Mouse (Mus musculus) heart, embryonic 10.5 days (tissue): ENCODE measurements at regions not wholly inside any gene's neighbourhood (a gene's known extent, or its start where the extent isn't known, plus 50 kb on each side); places are given as distances from the start of the nearest gene placed in this dataset.

ENCODE experiments used
- DNase-seq: peaks from one replicate; pipeline ENCODE4 v3.0.0-alpha.2; 2017; ENCODE audit warnings: low spot score
- H3K27ac ChIP-seq: fragments of 300-500 bp; sonication (generic); 2 replicates; pipeline ENCODE4 v1.5.1; 2016; ENCODE audit warnings: mild to moderate bottlenecking
- H3K27me3 ChIP-seq: fragments of 300-500 bp; sonication (generic); 2 replicates; pipeline ENCODE4 v1.6.1; 2016; ENCODE audit warnings: mild to moderate bottlenecking; ENCODE audit not compliant: poor library complexity, insufficient read depth, severe bottlenecking
- H3K36me3 ChIP-seq: fragments of 300-500 bp; sonication (generic); 2 replicates; pipeline ENCODE4 v1.6.1; 2016; ENCODE audit warnings: mild to moderate bottlenecking, moderate library complexity
- H3K4me1 ChIP-seq: fragments of 300-500 bp; sonication (generic); 2 replicates; pipeline ENCODE4 v1.6.1; 2016; ENCODE audit warnings: mild to moderate bottlenecking
- H3K4me3 ChIP-seq: fragments of 300-500 bp; sonication (generic); 2 replicates; pipeline ENCODE4 v1.5.1; 2016; ENCODE audit warnings: mild to moderate bottlenecking, moderate library complexity
- H3K9me3 ChIP-seq: fragments of 300-500 bp; sonication (generic); 2 replicates; pipeline ENCODE4 v1.6.1; 2016; ENCODE audit warnings: mild to moderate bottlenecking, moderate library complexity
- whole genome bisulfite sequencing: fragments of 180-500 bp; shearing (Covaris S2); methylation state at CpG from one replicate; pipeline ENCODE4 v1.1.7; 2016; 5-methylcytosine and 5-hydroxymethylcytosine counted together

GRCm38 (mm10) chr11:112103252-112103651 is 678.8 kb upstream of the Sox9 start:
- WGBS = 53% methylated on average over 2 of the region's 2 CpGs
- Histone ChIP-seq H3K36me3 (no peaks in the 10 kb centered on the region), H3K27me3 (no peaks in the 10 kb centered on the region), H3K27ac (no peak overlapping the region), H3K4me3 (no peak overlapping the region), H3K9me3 (no peaks in the 10 kb centered on the region), H3K4me1 (no peaks in the 10 kb centered on the region)
- DNase-seq = no peak

GRCm38 (mm10) chr11:112106891-112107290 is 675.1 kb upstream of the Sox9 start:
- no peaks in the 10 kb centered on the region for H3K36me3 ChIP-seq
- 89% methylated on average over 4 of the region's 4 CpGs for WGBS

GRCm38 (mm10) chr11:112107314-112107713 is 674.7 kb upstream of the Sox9 start:
- Histone ChIP-seq H3K9me3 (no peaks in the 10 kb centered on the region), H3K4me1 (no peaks in the 10 kb centered on the region), H3K27ac (no peak overlapping the region), H3K4me3 (no peak overlapping the region), H3K36me3 (no peaks in the 10 kb centered on the region), H3K27me3 (no peaks in the 10 kb centered on the region)
- no peak for DNase-seq
- WGBS = 59% methylated on average over 7 of the region's 7 CpGs

More at GRCm38 (mm10) chr11:112106891-112107290, 675.1 kb upstream of the Sox9 start:
- H3K4me1 ChIP-seq = no peaks in the 10 kb centered on the region
- DNase-seq = no peak
- H3K27ac ChIP-seq = no peak overlapping the region
- no peak overlapping the region for H3K4me3 ChIP-seq
- no peaks in the 10 kb centered on the region for H3K27me3 ChIP-seq
- no peaks in the 10 kb centered on the region for H3K9me3 ChIP-seq

GRCm38 (mm10) chr11:112121026-112121425 is 661.0 kb upstream of the Sox9 start:
- H3K27me3 ChIP-seq = no peaks in the 10 kb centered on the region

DNA sequence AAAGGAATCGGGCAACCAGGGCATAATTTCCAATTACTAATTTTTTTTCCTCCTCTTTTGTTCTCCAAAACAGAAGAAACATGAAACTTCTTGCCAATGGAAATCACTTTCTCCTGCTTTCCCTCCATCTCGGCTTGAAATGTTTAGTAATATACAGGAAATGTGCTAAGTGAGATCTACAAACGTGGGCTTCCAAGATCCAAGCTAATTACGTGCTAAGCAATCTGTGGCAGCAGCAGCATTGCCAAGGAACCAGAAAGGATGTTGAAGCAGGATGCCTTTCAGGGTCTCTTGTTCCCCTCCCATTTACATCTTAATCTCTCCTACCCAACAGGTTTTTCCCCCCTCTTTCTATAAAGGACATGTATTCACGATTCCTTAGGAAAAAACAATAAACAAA is 660.2 kb upstream of the Sox9 start:
- no peaks in the 10 kb centered on the region for H3K27me3 ChIP-seq
- H3K36me3 ChIP-seq = no peaks in the 10 kb centered on the region
- no peak overlapping the region for H3K4me3 ChIP-seq
- DNase-seq = no peak
- H3K9me3 ChIP-seq = no peaks in the 10 kb centered on the region
- H3K27ac ChIP-seq = no peak overlapping the region
- WGBS = 66% methylated on average over 5 of the region's 5 CpGs
- no peaks in the 10 kb centered on the region for H3K4me1 ChIP-seq

More at GRCm38 (mm10) chr11:112121026-112121425, 661.0 kb upstream of the Sox9 start:
- no peak for DNase-seq
- Histone ChIP-seq H3K27ac (no peak overlapping the region), H3K4me1 (no peaks in the 10 kb centered on the region), H3K36me3 (no peaks in the 10 kb centered on the region), H3K4me3 (no peak overlapping the region), H3K9me3 (no peaks in the 10 kb centered on the region)
- WGBS = 89% methylated on average over 6 of the region's 6 CpGs

DNA sequence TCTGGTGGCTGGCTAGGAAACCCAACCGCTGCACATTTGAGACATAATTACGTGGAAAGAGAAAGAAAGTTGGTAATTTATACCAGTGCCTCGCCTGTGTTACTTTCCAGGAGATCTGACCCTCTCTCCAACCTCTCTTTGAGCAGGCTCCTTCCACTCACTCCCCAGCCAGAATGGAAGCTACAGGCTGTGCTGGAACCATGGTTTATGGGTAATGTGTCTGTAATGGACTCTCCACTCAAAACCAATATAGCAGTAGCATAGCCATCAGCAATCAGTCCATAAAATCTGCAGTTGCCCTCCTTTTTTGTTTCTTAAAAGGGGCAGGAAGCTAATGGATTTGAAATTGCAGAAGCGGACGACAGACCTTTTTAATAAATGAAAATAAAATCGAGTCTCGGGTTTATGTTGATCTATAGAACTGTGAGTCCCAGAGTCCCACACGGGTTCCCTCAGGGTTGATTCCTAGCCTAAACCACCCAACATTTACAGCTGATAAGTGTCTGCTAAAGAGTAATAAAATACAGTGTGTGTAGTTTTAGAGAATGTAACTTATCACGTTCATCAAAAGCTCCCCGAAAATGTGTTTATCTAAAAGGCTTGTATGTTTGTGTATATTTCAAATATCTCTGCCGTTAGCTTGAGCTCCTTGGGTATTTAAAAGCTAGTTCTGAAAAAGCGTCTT is 656.6 kb upstream of the Sox9 start:
- 77% methylated on average over 12 of the region's 12 CpGs for WGBS
- Histone ChIP-seq H3K27me3 (no peaks in the 10 kb centered on the region), H3K4me1 (no peaks in the 10 kb centered on the region), H3K27ac (no peak overlapping the region), H3K9me3 (no peaks in the 10 kb centered on the region), H3K4me3 (no peak overlapping the region), H3K36me3 (no peaks in the 10 kb centered on the region)
- no peak for DNase-seq

- DNase-seq = no peak
Observed at GRCm38 (mm10) chr11:112130090-112130489, 651.9 kb upstream of the Sox9 start.

DNA sequence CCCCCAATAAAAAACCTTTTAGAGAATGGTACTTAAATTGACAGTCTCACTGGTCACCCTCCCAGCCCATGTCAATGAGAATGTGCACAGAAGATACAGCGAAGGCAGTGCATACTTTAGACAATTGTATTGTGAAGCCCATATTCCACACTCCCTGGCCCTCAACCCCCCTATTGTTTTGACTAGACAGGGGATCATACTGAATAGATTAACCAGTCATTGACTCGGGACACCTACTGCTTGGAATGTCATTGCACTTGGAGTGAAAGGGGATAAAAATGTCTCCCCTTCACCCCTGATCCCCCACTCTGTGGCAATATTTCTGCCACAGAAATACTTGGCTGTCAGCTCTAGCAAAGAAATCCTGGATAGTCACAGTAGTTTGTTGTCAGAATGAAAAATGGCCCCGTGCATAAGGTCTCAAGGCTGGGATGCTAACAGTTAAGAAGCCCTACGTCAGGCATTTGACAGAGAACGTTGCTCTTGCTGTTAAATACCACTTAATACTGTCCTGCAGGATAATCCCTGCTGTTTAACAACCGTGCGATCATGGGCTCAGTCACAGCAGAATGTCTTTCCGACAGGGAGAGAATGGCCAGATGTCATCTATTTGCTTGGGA is 644.5 kb upstream of the Sox9 start:
- no peak for DNase-seq

More at GRCm38 (mm10) chr11:112130090-112130489, 651.9 kb upstream of the Sox9 start:
- no peaks in the 10 kb centered on the region for H3K4me1 ChIP-seq
- no peak overlapping the region for H3K27ac ChIP-seq
- 71% methylated on average over 4 of the region's 4 CpGs for WGBS
- no peaks in the 10 kb centered on the region for H3K36me3 ChIP-seq
- no peaks in the 10 kb centered on the region for H3K9me3 ChIP-seq
- no peak overlapping the region for H3K4me3 ChIP-seq
- no peaks in the 10 kb centered on the region for H3K27me3 ChIP-seq

DNA sequence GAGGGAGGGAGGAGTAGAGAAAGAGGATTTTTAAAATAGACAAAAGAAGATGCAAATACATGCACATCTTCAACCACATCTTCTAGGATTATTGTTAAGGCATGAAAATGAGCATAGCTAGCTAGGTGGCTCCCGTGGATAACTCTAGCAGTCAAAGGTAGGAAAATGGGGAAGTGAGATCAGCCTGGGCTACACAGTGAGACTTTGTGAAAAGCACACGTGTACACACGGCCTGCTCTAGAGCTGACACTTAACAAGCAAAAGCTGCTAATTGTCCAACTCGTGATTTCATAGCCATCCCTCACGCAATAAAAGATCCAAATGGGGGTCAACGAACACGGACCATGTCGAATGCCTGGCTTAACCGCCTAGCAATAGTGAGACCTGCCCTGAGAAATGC is 642.0 kb upstream of the Sox9 start:
- no peak overlapping the region for H3K4me3 ChIP-seq
- no peak overlapping the region for H3K27ac ChIP-seq
- peaks cover 7% of the 10 kb centered on the region; the same call in 1 of the 2 replicates for H3K4me1 ChIP-seq
- 84% methylated on average over 9 of the region's 9 CpGs for WGBS
- no peak for DNase-seq
- H3K36me3 ChIP-seq = no peaks in the 10 kb centered on the region
- H3K9me3 ChIP-seq = no peaks in the 10 kb centered on the region
- no peaks in the 10 kb centered on the region for H3K27me3 ChIP-seq

More for the DNA sequence above, 644.5 kb upstream of the Sox9 start:
- H3K36me3 ChIP-seq = no peaks in the 10 kb centered on the region
- 28% methylated on average over 8 of the region's 8 CpGs for WGBS
- no peaks in the 10 kb centered on the region for H3K27me3 ChIP-seq
- H3K9me3 ChIP-seq = no peaks in the 10 kb centered on the region
- peaks cover 7% of the 10 kb centered on the region; the same call in 1 of the 2 replicates for H3K4me1 ChIP-seq
- no peak overlapping the region for H3K4me3 ChIP-seq
- H3K27ac ChIP-seq = no peak overlapping the region

GRCm38 (mm10) chr11:112140495-112140894 is 641.5 kb upstream of the Sox9 start:
- 85% methylated on average over 4 of the region's 4 CpGs for WGBS
- peaks cover 7% of the 10 kb centered on the region; the same call in 1 of the 2 replicates for H3K4me1 ChIP-seq
- H3K27ac ChIP-seq = no peak overlapping the region
- no peaks in the 10 kb centered on the region for H3K9me3 ChIP-seq
- no peaks in the 10 kb centered on the region for H3K36me3 ChIP-seq
- no peaks in the 10 kb centered on the region for H3K27me3 ChIP-seq
- H3K4me3 ChIP-seq = no peak overlapping the region
- DNase-seq = no peak

DNA sequence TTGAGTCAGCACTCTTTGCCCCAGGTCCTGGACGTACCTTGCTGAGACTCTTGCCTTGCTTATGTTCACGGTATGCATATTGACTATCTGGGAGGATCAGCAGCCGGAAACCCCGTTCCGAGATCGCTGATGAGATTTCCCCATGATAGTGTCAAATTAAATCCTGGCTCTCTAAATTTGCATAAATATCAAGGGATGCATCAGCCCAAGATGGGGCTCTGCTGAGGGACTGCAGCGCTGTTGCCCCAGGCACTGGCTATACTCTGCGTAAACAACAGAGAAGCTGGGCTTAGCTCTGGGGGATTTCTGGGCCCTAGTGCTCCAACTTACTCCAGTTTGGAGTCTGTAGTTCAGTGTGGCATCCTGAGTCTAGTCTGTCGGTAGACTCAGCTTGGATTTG is 641.1 kb upstream of the Sox9 start:
- Histone ChIP-seq H3K9me3 (no peaks in the 10 kb centered on the region), H3K4me1 (peaks cover 7% of the 10 kb centered on the region; the same call in 1 of the 2 replicates), H3K27ac (no peak overlapping the region), H3K4me3 (no peak overlapping the region), H3K27me3 (no peaks in the 10 kb centered on the region), H3K36me3 (no peaks in the 10 kb centered on the region)
- 79% methylated on average over 9 of the region's 9 CpGs for WGBS
- no peak for DNase-seq

GRCm38 (mm10) chr11:112152051-112152450 is 630.0 kb upstream of the Sox9 start:
- Histone ChIP-seq H3K27ac (no peak overlapping the region), H3K4me3 (no peak overlapping the region), H3K9me3 (no peaks in the 10 kb centered on the region), H3K4me1 (peaks cover 14% of the 10 kb centered on the region), H3K27me3 (no peaks in the 10 kb centered on the region), H3K36me3 (no peaks in the 10 kb centered on the region)
- no peak for DNase-seq
- 88% methylated on average over 3 of the region's 3 CpGs for WGBS

- 91% methylated on average over 5 of the region's 5 CpGs for whole genome bisulfite sequencing
- no peak for DNase-seq
- no peaks in the 10 kb centered on the region for H3K36me3 ChIP-seq
- H3K4me3 ChIP-seq = no peak overlapping the region
- H3K27ac ChIP-seq = no peak overlapping the region
- no peaks in the 10 kb centered on the region for H3K9me3 ChIP-seq
- peaks cover 14% of the 10 kb centered on the region for H3K4me1 ChIP-seq
- H3K27me3 ChIP-seq = no peaks in the 10 kb centered on the region
Observed at GRCm38 (mm10) chr11:112153198-112153597, 628.8 kb upstream of the Sox9 start.
